Mouse (Mus musculus) CH12.LX (cell line): Measurements from ENCODE around the gene Thumpd1. TPM values are rescaled to one million over a fixed set of nuclear protein-coding genes. Genes with fewer than 3 reads are reported as not detected.

Experiments
- DNase-seq: peaks from one replicate; pipeline ENCODE4 v3.0.0-alpha.2; 2013; ENCODE audit errors: extremely low read depth
- H3K27ac ChIP-seq: 2 replicates; pipeline ENCODE4 v1.5.1; 2012; ENCODE audit warnings: low read depth, mild to moderate bottlenecking, control low read depth, moderate library complexity; ENCODE audit not compliant: insufficient read depth
- H3K27me3 ChIP-seq: replicated peaks from 2 replicates; pipeline ENCODE3; 2012; ENCODE audit warnings: inconsistent platforms
- H3K36me3 ChIP-seq, 2 experiments: replicated peaks in 1 of 2; 2 replicates each; pipeline versions ENCODE3 to v1.6.1; 2012; ENCODE audit warnings: inconsistent platforms in 1 of 2, low read length in 1 of 2, mild to moderate bottlenecking in 1 of 2, mixed read lengths in 1 of 2, moderate library complexity in 1 of 2; ENCODE audit not compliant: control insufficient read depth in 1 of 2, insufficient read depth in 1 of 2
- H3K4me1 ChIP-seq, 2 experiments: 2 replicates each; pipeline ENCODE4 v1.6.1; 2012; ENCODE audit warnings: inconsistent platforms in 1 of 2, moderate library complexity in 1 of 2; ENCODE audit not compliant: insufficient read depth in 2 of 2, control insufficient read depth in 1 of 2
- H3K4me2 ChIP-seq: 2 replicates; pipeline ENCODE4 v1.6.1; 2012; ENCODE audit warnings: low read depth, mild to moderate bottlenecking, control low read depth; ENCODE audit not compliant: poor library complexity, insufficient read depth, severe bottlenecking
- H3K4me3 ChIP-seq, 3 experiments: fragments of 150-350 bp in 1 of 3; sonication (generic) in 1 of 3; replicated peaks in 1 of 3; 2 replicates each; pipeline versions ENCODE3 to v1.5.1; 2011 to 2012; ENCODE audit warnings: low read depth in 2 of 3, low read length in 2 of 3, mild to moderate bottlenecking in 2 of 3, moderate library complexity in 2 of 3, control low read depth in 1 of 3, improper control_type of control experiment in 1 of 3, inconsistent platforms in 1 of 3, mixed read lengths in 1 of 3; ENCODE audit not compliant: poor library complexity in 1 of 3
- H3K79me2 ChIP-seq: replicated peaks from 2 replicates; pipeline ENCODE4 v1.6.1; 2012; ENCODE audit warnings: mild to moderate bottlenecking, moderate library complexity; ENCODE audit not compliant: control insufficient read depth, poor library complexity, insufficient read depth, severe bottlenecking; ENCODE audit errors: extremely low read depth
- H3K9ac ChIP-seq: 2 replicates; pipeline ENCODE4 v1.6.1; 2012; ENCODE audit warnings: low read depth, mild to moderate bottlenecking, control low read depth, moderate library complexity; ENCODE audit not compliant: insufficient read depth
- H3K9me3 ChIP-seq: replicated peaks from 2 replicates; pipeline ENCODE3; 2012; ENCODE audit warnings: low read length, inconsistent platforms, mixed read lengths
- BHLHE40 ChIP-seq: IDR thresholded peaks from 2 replicates; pipeline ENCODE4 v1.6.1; 2011; ENCODE audit warnings: mild to moderate bottlenecking, low read depth, low read length, improper control_type of control experiment
- CHD1 ChIP-seq: IDR thresholded peaks from 2 replicates; pipeline ENCODE4 v1.6.1; 2012; ENCODE audit warnings: low read depth, low read length, improper control_type of control experiment, inconsistent platforms
- CHD2 ChIP-seq: IDR thresholded peaks from 2 replicates; pipeline ENCODE4 v1.6.1; 2011; ENCODE audit warnings: low read length, improper control_type of control experiment
- CTCF ChIP-seq, 2 experiments: IDR thresholded peaks in 1 of 2; conservative IDR thresholded peaks in 1 of 2; 2 replicates each; pipeline ENCODE4 v1.5.1; 2011 to 2012; ENCODE audit warnings: low read depth in 2 of 2, low read length in 2 of 2, improper control_type of control experiment in 1 of 2, inconsistent platforms in 1 of 2, mild to moderate bottlenecking in 1 of 2, moderate library complexity in 1 of 2
- E2F4 ChIP-seq: IDR thresholded peaks from 2 replicates; pipeline ENCODE4 v1.6.1; 2011; ENCODE audit warnings: low read depth, low read length, improper control_type of control experiment; ENCODE audit not compliant: insufficient replicate concordance
- ELF1 ChIP-seq: IDR thresholded peaks from 2 replicates; pipeline ENCODE4 v1.6.1; 2014; ENCODE audit warnings: low read depth, mild to moderate bottlenecking, inconsistent platforms, low read length, improper control_type of control experiment
- ETS1 ChIP-seq: conservative IDR thresholded peaks from 2 replicates; pipeline ENCODE4 v1.6.1; 2012; ENCODE audit warnings: low read depth, mild to moderate bottlenecking, inconsistent platforms, low read length, improper control_type of control experiment, moderate library complexity
- HCFC1 ChIP-seq: IDR thresholded peaks from 2 replicates; pipeline ENCODE4 v1.6.1; 2012; ENCODE audit warnings: low read depth, mild to moderate bottlenecking, inconsistent platforms, low read length, improper control_type of control experiment
- JUND ChIP-seq: conservative IDR thresholded peaks from 2 replicates; pipeline ENCODE4 v1.6.1; 2011; ENCODE audit warnings: low read depth, low read length, improper control_type of control experiment
- KAT2A ChIP-seq: IDR thresholded peaks from 2 replicates; pipeline ENCODE4 v1.6.1; 2012; ENCODE audit warnings: low read length, improper control_type of control experiment, inconsistent platforms; ENCODE audit not compliant: insufficient replicate concordance
- MAFK ChIP-seq: IDR thresholded peaks from 2 replicates; pipeline ENCODE4 v1.6.1; 2011; ENCODE audit warnings: low read length, improper control_type of control experiment; ENCODE audit not compliant: insufficient replicate concordance
- MAZ ChIP-seq: IDR thresholded peaks from 2 replicates; pipeline ENCODE4 v1.6.1; 2012; ENCODE audit warnings: low read depth, mild to moderate bottlenecking, inconsistent platforms, low read length, improper control_type of control experiment, moderate library complexity
- MEF2A ChIP-seq: IDR thresholded peaks from 2 replicates; pipeline ENCODE4 v1.6.1; 2014; ENCODE audit warnings: low read depth, mild to moderate bottlenecking, inconsistent platforms, low read length, improper control_type of control experiment, borderline replicate concordance
- MXI1 ChIP-seq: IDR thresholded peaks from 2 replicates; pipeline ENCODE4 v1.6.1; 2011; ENCODE audit warnings: mild to moderate bottlenecking, low read depth, low read length, improper control_type of control experiment
- NELFE ChIP-seq: IDR thresholded peaks from 2 replicates; pipeline ENCODE4 v1.6.1; 2011; ENCODE audit warnings: low read depth, low read length, improper control_type of control experiment
- PAX5 ChIP-seq: IDR thresholded peaks from 2 replicates; pipeline ENCODE4 v1.6.1; 2012; ENCODE audit warnings: low read length, inconsistent platforms, mixed read lengths
- POLR2A ChIP-seq: IDR thresholded peaks from 2 replicates; pipeline ENCODE4 v1.6.1; 2011; ENCODE audit warnings: low read depth, mild to moderate bottlenecking, improper control_type of control experiment, low read length
- POLR2AphosphoS2 ChIP-seq: IDR thresholded peaks from 2 replicates; pipeline ENCODE4 v1.6.1; 2011; ENCODE audit warnings: low read depth, low read length, improper control_type of control experiment
- SMC3 ChIP-seq: IDR thresholded peaks from 2 replicates; pipeline ENCODE4 v1.6.1; 2011; ENCODE audit warnings: low read depth, low read length, improper control_type of control experiment
- TCF12 ChIP-seq: IDR thresholded peaks from 2 replicates; pipeline ENCODE4 v1.6.1; 2014; ENCODE audit warnings: low read depth, mild to moderate bottlenecking, inconsistent platforms, low read length, improper control_type of control experiment
- USF1 ChIP-seq: IDR thresholded peaks from 2 replicates; pipeline ENCODE4 v1.6.1; 2014; ENCODE audit warnings: low read depth, mild to moderate bottlenecking, inconsistent platforms, low read length, improper control_type of control experiment
- USF2 ChIP-seq: conservative IDR thresholded peaks from 2 replicates; pipeline ENCODE4 v1.6.1; 2011; ENCODE audit warnings: low read depth, low read length, improper control_type of control experiment
- ZC3H11A ChIP-seq: IDR thresholded peaks from 2 replicates; pipeline ENCODE4 v1.6.1; 2012; ENCODE audit warnings: low read depth, mild to moderate bottlenecking, inconsistent platforms, low read length, improper control_type of control experiment
- dilution Hi-C: fragments of 300-500 bp; cut with MboI; formaldehyde crosslinking; loops from 2 replicates; pipeline ENCODE4 v1.14.3; 2020; ENCODE audit warnings: low sequenced_read_pairs; ENCODE audit not compliant: extremely low pct_unique_long_range_greater_than_20kb, extremely low pct_ligation_motif_present
- in situ Hi-C: fragments of 300-500 bp; cut with MboI; formaldehyde crosslinking; loops from 3 replicates; pipeline ENCODE4 v1.14.3; 2019; ENCODE audit warnings: low sequenced_read_pairs, low pct_ligation_motif_present, low pct_unique_long_range_greater_than_20kb, mixed read lengths
- polyA plus RNA-seq: library from polyadenylated mRNA; unstranded; fragments of >175 nt; gene quantifications from 2 replicates; pipeline ENCODE4 v1.2.1, GENCODE M21; 2012; ENCODE audit warnings: low read depth; ENCODE audit not compliant: insufficient read length
- total RNA-seq, 2 experiments: library from RNA; depleted of rRNA; stranded (reverse); fragments of 300-350 nt in 1 of 2; fragments of >200 nt in 1 of 2; gene quantifications; 2 replicates each; pipeline ENCODE4 v1.2.3; 2012 to 2014

Gene Thumpd1
- total and polyA plus RNA-seq, 3 experiments = 49.3 to 105 (median 102) TPM

- peaks cover 3% of the 10 kb centered on the region for H3K27me3 ChIP-seq
- no peaks in the 10 kb centered on the region for H3K9me3 ChIP-seq
- dilution Hi-C loops = no loop called here
- no peak within 1 kb of the TSS for H3K27ac ChIP-seq
- in situ Hi-C loops = no loop called here
- no peaks in the 10 kb centered on the region for H3K79me2 ChIP-seq
- no peak for DNase-seq
- TF ChIP-seq MEF2A (no peak), CTCF (conservative IDR thresholded peaks at IDR 0.05 in 1 of 2, IDR thresholded peaks at IDR 0.05 in 1 of 2; ENCODE audit: low read depth in 2 of 2, low read length in 2 of 2) (no peak), USF1 (no peak), NELFE (no peak), POLR2A (no peak), HCFC1 (no peak), ZC3H11A (no peak), ELF1 (no peak), MAFK (no peak), PAX5 (no peak), KAT2A (no peak), MXI1 (no peak), POLR2AphosphoS2 (no peak), E2F4 (no peak), CHD2 (no peak), BHLHE40 (no peak), SMC3 (no peak), USF2 (no peak)
- no peak within 1 kb of the TSS for H3K4me3 ChIP-seq
- no peak within 1 kb of the TSS for H3K9ac ChIP-seq
- no peaks in the 10 kb centered on the region for H3K4me1 ChIP-seq
- H3K4me2 ChIP-seq = no peak within 1 kb of the TSS
- H3K36me3 ChIP-seq = no peaks in the 10 kb centered on the region
Observed at GRCm38 (mm10) chr7:119760527-119760951, 39.9 kb upstream of the Thumpd1 start, which contains the start of gene Acsm3. TSS of gene Acsm3 (plus strand) at chr7:119760923.

DNA sequence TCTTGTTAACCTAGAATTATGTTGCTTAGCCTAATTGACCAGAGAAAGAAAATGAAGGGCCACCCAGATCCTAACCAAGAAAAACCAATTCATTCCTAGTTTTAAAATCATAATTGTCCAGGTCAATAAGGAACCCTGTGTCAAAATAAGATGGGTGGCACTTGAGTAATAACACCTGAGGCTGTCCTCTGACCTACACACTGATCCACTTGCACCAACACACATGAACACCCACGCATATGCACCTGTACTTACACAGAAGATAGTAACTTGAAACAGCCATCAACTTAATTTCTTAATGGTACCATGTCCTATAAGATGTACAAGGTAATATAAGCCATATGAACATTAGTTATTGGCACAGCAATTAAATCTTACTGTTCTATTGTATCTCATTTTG is 33.1 kb upstream of the Thumpd1 start:
- in situ Hi-C loops = no loop called here
- dilution Hi-C loops = no loop called here

More for the DNA sequence above, 33.1 kb upstream of the Thumpd1 start:
- H3K4me1 ChIP-seq = no peaks in the 10 kb centered on the region
- H3K9me3 ChIP-seq = no peaks in the 10 kb centered on the region
- TF ChIP-seq NELFE (no peak), HCFC1 (no peak), ELF1 (no peak), MAZ (no peak), CHD1 (no peak), E2F4 (no peak), ETS1 (no peak), KAT2A (no peak), TCF12 (no peak), JUND (no peak), USF2 (no peak), PAX5 (no peak)
- no peak for DNase-seq
- no peak overlapping the region for H3K4me3 ChIP-seq
- no peaks in the 10 kb centered on the region for H3K36me3 ChIP-seq
- no peak overlapping the region for H3K4me2 ChIP-seq
- H3K27ac ChIP-seq = no peak overlapping the region
- no peaks in the 10 kb centered on the region for H3K79me2 ChIP-seq
- peaks cover 2% of the 10 kb centered on the region for H3K27me3 ChIP-seq
- no peak overlapping the region for H3K9ac ChIP-seq
